Mouse (Mus musculus): ENCODE data around the gene Btbd35f25. TPM values are rescaled to one million over a fixed set of nuclear protein-coding genes. Genes with fewer than 3 reads are reported as not detected.
"Not testable (repeated sequence)": the region's sequence is repeated elsewhere in the genome, so short reads cannot be mapped to it uniquely, and the experiment has no call there.

Btbd35f25 gene
- polyA plus RNA-seq (2016; fragmentation: Nextera tagmentation; extraction: Ambion mirVana): not detected in 2 replicates

DNA sequence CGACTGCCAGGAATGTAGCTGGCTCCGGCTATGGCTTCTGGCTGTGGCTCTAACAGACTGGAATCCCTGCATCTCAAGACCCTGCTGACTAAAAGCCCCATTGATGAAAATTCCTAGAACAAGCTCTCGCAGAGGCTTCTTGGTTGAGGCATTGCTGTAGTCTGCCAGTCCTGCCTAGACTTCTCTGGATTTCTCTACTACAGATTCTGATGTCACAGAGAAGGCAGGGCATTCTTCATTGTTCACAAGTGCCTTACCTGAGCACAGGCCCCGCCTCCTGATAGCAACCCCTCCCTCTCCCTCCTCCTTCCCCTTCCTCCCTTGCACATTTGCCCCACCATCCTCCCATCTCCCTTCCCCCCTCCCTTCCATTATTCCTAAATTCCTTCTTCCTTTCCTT is at the start of gene Btbd35f25:
TSS of gene Btbd35f25 (minus strand) at position 101 of the 400 bp plus-strand sequence.
- not testable (repeated sequence) for H3K9me3 ChIP-seq; DNase-seq (ENCODE audit: low spot score); H3K27me3 ChIP-seq (ENCODE audit: insufficient read depth, poor library complexity, severe bottlenecking); H3K4me3 ChIP-seq; H3K27ac ChIP-seq; H3K4me1 ChIP-seq; H3K36me3 ChIP-seq
- 78% methylated on average over 3 of the region's 4 CpGs for WGBS

DNA sequence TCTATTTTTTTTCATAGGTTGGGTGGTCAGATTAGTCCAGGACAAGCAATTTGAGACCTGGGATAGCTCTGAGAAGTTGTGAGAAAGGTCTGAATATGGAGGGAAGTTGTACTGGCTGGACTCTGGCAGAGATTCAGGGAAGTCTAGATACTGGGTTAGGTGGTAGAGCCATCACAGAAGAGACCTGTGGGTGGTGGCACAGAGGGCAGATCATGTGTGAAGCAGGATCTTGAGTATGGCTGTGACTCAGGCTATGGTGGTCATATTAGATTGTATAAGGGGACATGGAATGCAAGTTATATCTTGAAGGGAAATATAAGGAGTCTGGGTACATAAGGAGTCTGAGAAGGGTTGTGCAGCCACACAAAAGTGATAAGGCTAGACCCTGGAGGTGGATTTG is 49.3 kb upstream of the Btbd35f25 start:
- peak; percentile 71 for DNase-seq (ENCODE audit: low spot score)
- Histone ChIP-seq H3K9me3 (peaks cover 93% of the 10 kb centered on the region), H3K4me1 (no peaks in the 10 kb centered on the region), H3K27me3 (ENCODE audit: insufficient read depth, poor library complexity, severe bottlenecking) (no peaks in the 10 kb centered on the region), H3K36me3 (no peaks in the 10 kb centered on the region), H3K4me3 (no peak overlapping the region), H3K27ac (no peak overlapping the region)

DNA sequence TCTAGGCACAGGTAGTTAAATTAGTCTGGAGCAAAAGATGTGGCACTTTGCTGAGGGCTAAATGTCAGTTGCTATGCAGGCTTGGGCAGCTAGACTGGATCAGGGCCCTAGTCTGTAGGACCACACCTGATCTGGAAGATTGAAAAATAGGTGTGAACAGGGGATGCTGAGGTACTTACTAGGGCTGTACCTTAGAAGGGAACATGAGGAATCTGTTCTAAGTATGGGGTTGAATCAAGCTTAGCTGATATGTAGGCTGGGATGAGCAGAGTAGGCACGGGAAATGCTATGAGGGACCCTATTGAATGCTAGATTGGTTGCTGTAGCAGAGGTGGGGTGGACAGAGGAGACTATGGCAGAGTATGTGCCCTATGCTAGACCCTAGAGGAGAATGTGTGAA is 47.0 kb upstream of the Btbd35f25 start:
- H3K9me3 ChIP-seq: peaks cover 92% of the 10 kb centered on the region
- H3K27me3 ChIP-seq (ENCODE audit: insufficient read depth, poor library complexity, severe bottlenecking): no peaks in the 10 kb centered on the region
- no peak overlapping the region for H3K4me3 ChIP-seq
- 79% methylated on average over 1 of the region's 1 CpGs for WGBS
- no peaks in the 10 kb centered on the region for H3K4me1 ChIP-seq
- no peaks in the 10 kb centered on the region for H3K36me3 ChIP-seq
- DNase-seq (ENCODE audit: low spot score): no peak
- no peak overlapping the region for H3K27ac ChIP-seq

- Histone ChIP-seq H3K36me3 (no peaks in the 10 kb centered on the region), H3K27me3 (ENCODE audit: insufficient read depth, poor library complexity, severe bottlenecking) (no peaks in the 10 kb centered on the region), H3K4me1 (no peaks in the 10 kb centered on the region), H3K4me3 (no peak overlapping the region), H3K27ac (no peak overlapping the region), H3K9me3 (peaks cover 55% of the 10 kb centered on the region)
- WGBS: 85% methylated on average over 10 of the region's 10 CpGs
- no peak for DNase-seq (ENCODE audit: low spot score)
Measured at GRCm38 (mm10) chrX:31745079-31745478, 28.1 kb upstream of the Btbd35f25 start.

- 74% methylated on average over 6 of the region's 6 CpGs for WGBS
- H3K4me3 ChIP-seq: no peak overlapping the region
- no peak for DNase-seq (ENCODE audit: low spot score)
Measured at GRCm38 (mm10) chrX:31736958-31737357, 20.0 kb upstream of the Btbd35f25 start.

More at GRCm38 (mm10) chrX:31736958-31737357, 20.0 kb upstream of the Btbd35f25 start:
- Histone ChIP-seq H3K4me1 (no peaks in the 10 kb centered on the region), H3K27me3 (ENCODE audit: insufficient read depth, poor library complexity, severe bottlenecking) (no peaks in the 10 kb centered on the region), H3K27ac (no peak overlapping the region), H3K9me3 (peaks cover 36% of the 10 kb centered on the region), H3K36me3 (no peaks in the 10 kb centered on the region)

Other genes starting within 250 kb of the Btbd35f25 start
- gene Gm21883, start 142.9 kb downstream of the Btbd35f25 start, polyA plus RNA-seq (2016; fragmentation: Nextera tagmentation; extraction: Ambion mirVana): not detected in 2 replicates
- gene Spin2e, start 98.2 kb downstream of the Btbd35f25 start, polyA plus RNA-seq (2016; fragmentation: Nextera tagmentation; extraction: Ambion mirVana): not detected in 2 replicates
- gene Gm21637, start 244.9 kb upstream of the Btbd35f25 start, polyA plus RNA-seq (2016; fragmentation: Nextera tagmentation; extraction: Ambion mirVana): not detected in 2 replicates